Mouse (Mus musculus): Measurements from ENCODE around the gene Atp6v1e1. TPM values are rescaled to one million over a fixed set of nuclear protein-coding genes. Genes with fewer than 3 reads are reported as not detected.

The Atp6v1e1 gene
- total and polyA plus RNA-seq, 3 experiments, result 76.9 to 95.2 (median 91.6) TPM

DNA sequence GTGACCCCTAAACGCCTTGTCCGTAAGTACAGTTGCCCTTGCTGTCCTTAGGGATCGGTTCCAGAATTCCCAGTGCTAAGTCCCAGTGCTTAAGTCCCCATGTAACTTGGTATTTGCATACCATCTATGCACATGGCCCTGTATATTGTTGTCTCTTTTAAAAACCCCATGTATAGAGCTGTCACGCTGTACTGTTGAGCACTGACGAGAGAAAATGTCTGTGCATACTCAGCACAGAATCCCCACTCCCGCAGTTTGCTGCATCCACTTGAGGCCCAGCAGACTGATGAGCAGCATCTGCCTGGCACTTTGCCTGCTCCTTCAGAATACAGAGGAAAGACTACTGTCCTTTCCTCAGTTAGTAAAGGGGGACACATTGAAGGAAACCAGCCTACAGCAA is 48.8 kb downstream of the Atp6v1e1 start:
- Histone ChIP-seq H3K27ac (ENCODE audit: insufficient read depth, low read depth) (no peak overlapping the region), H3K4me2 (ENCODE audit: insufficient read depth, low read depth, poor library complexity, severe bottlenecking) (no peak overlapping the region), H3K27me3 (replicated peaks) (no peaks in the 10 kb centered on the region), H3K79me2 (replicated peaks; ENCODE audit: control insufficient read depth, extremely low read depth, insufficient read depth, poor library complexity, severe bottlenecking) (no peaks in the 10 kb centered on the region), H3K9ac (ENCODE audit: insufficient read depth, low read depth) (no peak overlapping the region), H3K9me3 (replicated peaks; ENCODE audit: low read length) (no peaks in the 10 kb centered on the region), H3K4me1 (ENCODE audit: control insufficient read depth in 1 of 2, insufficient read depth in 2 of 2) (peaks cover 0 to 5% of the 10 kb centered on the region in 2 experiments; a peak in 1 of 4 replicates), H3K4me3 (replicated peaks in 1 of 3; ENCODE audit: low read depth in 2 of 3, low read length in 2 of 3, poor library complexity in 1 of 3) (no peak overlapping the region), H3K36me3 (replicated peaks in 1 of 2; ENCODE audit: control insufficient read depth in 1 of 2, insufficient read depth in 1 of 2, low read length in 1 of 2) (peaks cover 26 to 49% of the 10 kb centered on the region in 2 experiments)
- DNase-seq (ENCODE audit: extremely low read depth), result no peak
- TF ChIP-seq TBP (conservative IDR thresholded peaks at IDR 0.05; ENCODE audit: low read depth, low read length) (no peak), MEF2A (IDR thresholded peaks at IDR 0.05; ENCODE audit: borderline replicate concordance, low read depth, low read length) (no peak)
- dilution Hi-C loops (cut with MboI; ENCODE audit: extremely low pct_ligation_motif_present, extremely low pct_unique_long_range_greater_than_20kb, low sequenced_read_pairs) (no loop called here), in situ Hi-C loops (cut with MboI; ENCODE audit: low pct_ligation_motif_present, low pct_unique_long_range_greater_than_20kb, low sequenced_read_pairs) (no loop called here)

DNA sequence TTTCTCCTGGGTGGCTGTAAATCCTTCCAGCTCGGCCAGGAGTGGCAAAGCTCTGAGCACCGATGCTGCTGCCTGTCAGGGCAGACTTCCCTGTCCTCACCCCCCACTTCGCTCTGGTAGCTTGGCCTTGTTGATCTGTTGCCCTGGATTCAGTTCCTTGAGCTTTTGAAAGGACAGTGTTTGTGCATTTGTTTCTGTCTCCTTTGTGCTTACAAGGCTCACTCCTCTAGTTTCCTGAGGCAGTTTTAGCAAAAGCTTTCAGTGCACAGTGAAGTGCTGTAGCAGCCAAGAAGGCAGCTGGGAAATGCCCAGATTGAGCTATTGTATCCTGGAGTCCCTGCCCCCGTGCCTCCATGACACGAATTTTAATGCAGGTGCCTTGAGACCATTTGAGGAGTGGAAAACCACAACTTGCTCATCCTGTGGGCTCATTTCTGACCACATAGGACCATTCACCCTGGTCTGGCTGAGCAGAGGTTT is 49.4 kb downstream of the Atp6v1e1 start, which contains the start of gene Slc25a18:
TSS of gene Slc25a18 (plus strand) at position 430 of the 480 bp plus-strand sequence.
- Histone ChIP-seq H3K9me3 (replicated peaks; ENCODE audit: low read length) (no peaks in the 10 kb centered on the region), H3K27ac (ENCODE audit: insufficient read depth, low read depth) (no peak within 1 kb of the TSS), H3K79me2 (replicated peaks; ENCODE audit: control insufficient read depth, extremely low read depth, insufficient read depth, poor library complexity, severe bottlenecking) (no peaks in the 10 kb centered on the region), H3K36me3 (replicated peaks in 1 of 2; ENCODE audit: control insufficient read depth in 1 of 2, insufficient read depth in 1 of 2, low read length in 1 of 2) (peaks cover 26 to 55% of the 10 kb centered on the region in 2 experiments), H3K4me3 (replicated peaks in 1 of 3; ENCODE audit: low read depth in 2 of 3, low read length in 2 of 3, poor library complexity in 1 of 3) (no peak within 1 kb of the TSS), H3K27me3 (replicated peaks) (no peaks in the 10 kb centered on the region), H3K4me1 (ENCODE audit: control insufficient read depth in 1 of 2, insufficient read depth in 2 of 2) (peaks cover 0 to 5% of the 10 kb centered on the region in 2 experiments; a peak in 1 of 4 replicates), H3K9ac (ENCODE audit: insufficient read depth, low read depth) (no peak within 1 kb of the TSS), H3K4me2 (ENCODE audit: insufficient read depth, low read depth, poor library complexity, severe bottlenecking) (no peak within 1 kb of the TSS)
- TF ChIP-seq ELF1 (IDR thresholded peaks at IDR 0.05; ENCODE audit: low read depth, low read length), result no peak
- TF ChIP-seq BHLHE40 (IDR thresholded peaks at IDR 0.05; ENCODE audit: low read depth, low read length), result 0 out of 2 replicates have a peak, but pooled peaks have one; percentile 8
- no peak for DNase-seq (ENCODE audit: extremely low read depth)
- in situ Hi-C loops (cut with MboI; ENCODE audit: low pct_ligation_motif_present, low pct_unique_long_range_greater_than_20kb, low sequenced_read_pairs) (no loop called here), dilution Hi-C loops (cut with MboI; ENCODE audit: extremely low pct_ligation_motif_present, extremely low pct_unique_long_range_greater_than_20kb, low sequenced_read_pairs) (no loop called here)

DNA sequence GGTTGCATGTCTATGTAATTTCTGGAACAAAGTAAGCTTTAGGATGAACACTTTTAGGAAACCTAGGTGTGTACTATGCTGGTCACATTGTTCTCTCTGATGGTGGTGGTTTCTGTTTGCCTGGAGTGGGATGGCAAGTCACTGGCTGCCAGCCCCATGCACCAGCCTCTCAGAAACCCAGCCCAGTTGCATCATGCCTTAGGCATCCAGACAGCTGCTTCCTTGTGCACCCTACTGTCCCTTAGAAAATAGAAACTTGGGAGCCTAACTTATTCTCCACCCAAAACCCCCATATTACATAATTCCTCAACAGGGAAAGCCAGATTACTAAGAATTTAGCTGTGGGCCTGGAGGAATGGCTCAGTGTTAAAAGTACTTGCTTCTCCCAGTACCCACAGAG is 50.6 kb downstream of the Atp6v1e1 start:
- in situ Hi-C loops (cut with MboI; ENCODE audit: low pct_ligation_motif_present, low pct_unique_long_range_greater_than_20kb, low sequenced_read_pairs), result no loop called here
- Histone ChIP-seq H3K27ac (ENCODE audit: insufficient read depth, low read depth) (no peak overlapping the region), H3K79me2 (replicated peaks; ENCODE audit: control insufficient read depth, extremely low read depth, insufficient read depth, poor library complexity, severe bottlenecking) (no peaks in the 10 kb centered on the region), H3K4me1 (ENCODE audit: control insufficient read depth in 1 of 2, insufficient read depth in 2 of 2) (peaks cover 0 to 5% of the 10 kb centered on the region in 2 experiments; a peak in 1 of 4 replicates), H3K27me3 (replicated peaks) (no peaks in the 10 kb centered on the region), H3K4me3 (replicated peaks in 1 of 3; ENCODE audit: low read depth in 2 of 3, low read length in 2 of 3, poor library complexity in 1 of 3) (no peak overlapping the region), H3K9me3 (replicated peaks; ENCODE audit: low read length) (no peaks in the 10 kb centered on the region), H3K4me2 (ENCODE audit: insufficient read depth, low read depth, poor library complexity, severe bottlenecking) (no peak overlapping the region), H3K36me3 (replicated peaks in 1 of 2; ENCODE audit: control insufficient read depth in 1 of 2, insufficient read depth in 1 of 2, low read length in 1 of 2) (peaks cover 30 to 54% of the 10 kb centered on the region in 2 experiments), H3K9ac (ENCODE audit: insufficient read depth, low read depth) (no peak overlapping the region)
- dilution Hi-C loops (cut with MboI; ENCODE audit: extremely low pct_ligation_motif_present, extremely low pct_unique_long_range_greater_than_20kb, low sequenced_read_pairs), result no loop called here
- DNase-seq (ENCODE audit: extremely low read depth), result no peak
- TF ChIP-seq ELF1 (IDR thresholded peaks at IDR 0.05; ENCODE audit: low read depth, low read length) (no peak), MAFK (IDR thresholded peaks at IDR 0.05; ENCODE audit: insufficient replicate concordance, low read length) (no peak), KAT2A (IDR thresholded peaks at IDR 0.05; ENCODE audit: insufficient replicate concordance, low read length) (no peak), UBTF (IDR thresholded peaks at IDR 0.05; ENCODE audit: low read depth, low read length) (no peak), TCF12 (IDR thresholded peaks at IDR 0.05; ENCODE audit: low read depth, low read length) (no peak)

Data from CH12.LX (cell line).